Mouse (Mus musculus): ENCODE results near the gene Klk10. TPM values are rescaled to one million over a fixed set of nuclear protein-coding genes. Genes with fewer than 3 reads are reported as not detected.

The Klk10 gene
- total and polyA plus RNA-seq, 3 experiments = not detected

GRCm38 (mm10) chr7:43777423-43777822 is 3.4 kb upstream of the Klk10 start:
- no peaks in the 10 kb centered on the region; the same call in 1 of the 2 replicates for H3K27me3 ChIP-seq (ENCODE audit: insufficient read depth, low read length)
- no peaks in the 10 kb centered on the region for H3K4me1 ChIP-seq (ENCODE audit: insufficient read depth, low read depth, low read length)
- ATAC-seq (ENCODE audit: extremely low read depth, insufficient number of reproducible peaks, low FRiP score, poor library complexity, severe bottlenecking) (no peak), DNase-seq (ENCODE audit: low spot score) (no peak)
- TF ChIP-seq CTCF (IDR thresholded peaks at IDR 0.05; ENCODE audit: low read depth, low read length) (no peak), GATA2 (IDR thresholded peaks at IDR 0.05; ENCODE audit: borderline replicate concordance, low read depth, low read length) (no peak), GATA1 (IDR thresholded peaks at IDR 0.05; ENCODE audit: borderline replicate concordance, low read length) (no peak), POLR2AphosphoS5 (IDR thresholded peaks at IDR 0.05; ENCODE audit: insufficient replicate concordance, low read depth, low read length) (no peak), TAL1 (conservative IDR thresholded peaks at IDR 0.05; ENCODE audit: low read depth, low read length) (no peak)
- H3K36me3 ChIP-seq (replicated peaks) = no peaks in the 10 kb centered on the region
- H3K4me3 ChIP-seq (ENCODE audit: low read depth, low read length) = no peak overlapping the region
- 0 out of 2 replicates have a peak, but pooled peaks cover 7% of the 10 kb centered on the region for H3K9me3 ChIP-seq (replicated peaks)

GRCm38 (mm10) chr7:43778176-43778970 is 2.5 kb upstream of the Klk10 start:
- DNase-seq (ENCODE audit: low spot score) (no peak), ATAC-seq (ENCODE audit: extremely low read depth, insufficient number of reproducible peaks, low FRiP score, poor library complexity, severe bottlenecking) (no peak)
- Histone ChIP-seq H3K9me3 (replicated peaks) (peaks cover 7% of the 10 kb centered on the region), H3K27me3 (ENCODE audit: insufficient read depth, low read length) (no peaks in the 10 kb centered on the region; the same call in 1 of the 2 replicates), H3K36me3 (replicated peaks) (no peaks in the 10 kb centered on the region), H3K4me1 (ENCODE audit: insufficient read depth, low read depth, low read length) (0 out of 2 replicates have a peak, but pooled peaks cover 2% of the 10 kb centered on the region), H3K4me3 (ENCODE audit: low read depth, low read length) (no peak overlapping the region)
- TF ChIP-seq POLR2AphosphoS5 (IDR thresholded peaks at IDR 0.05; ENCODE audit: insufficient replicate concordance, low read depth, low read length) = no peak
- no peak for TF ChIP-seq GATA2 (IDR thresholded peaks at IDR 0.05; ENCODE audit: borderline replicate concordance, low read depth, low read length)
- TF ChIP-seq TAL1 (conservative IDR thresholded peaks at IDR 0.05; ENCODE audit: low read depth, low read length) = no peak
- TF ChIP-seq GATA1 (IDR thresholded peaks at IDR 0.05; ENCODE audit: borderline replicate concordance, low read length) = no peak
- no peak for TF ChIP-seq CTCF (IDR thresholded peaks at IDR 0.05; ENCODE audit: low read depth, low read length)

DNA sequence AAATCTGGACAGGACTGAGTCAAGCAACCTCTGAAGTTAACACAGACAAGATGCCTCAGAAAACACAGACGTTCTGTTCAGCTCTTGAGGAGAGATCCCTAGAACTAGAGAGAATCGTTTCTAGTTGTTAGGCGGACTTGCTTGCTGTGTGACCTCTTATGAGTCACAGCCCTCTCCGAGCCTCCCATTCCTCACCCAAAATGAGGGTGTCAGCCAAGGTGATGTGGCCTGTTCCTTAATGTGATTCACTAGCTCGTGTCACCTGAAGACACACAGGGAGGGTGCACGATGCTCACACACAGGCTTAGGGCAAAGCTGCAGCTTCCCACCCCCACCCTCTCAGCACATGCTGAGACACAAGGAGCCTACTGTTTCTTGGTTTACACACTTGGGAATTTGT is 594 bp upstream of the Klk10 start:
- DNase-seq (ENCODE audit: low spot score) = no peak
- H3K9me3 ChIP-seq (replicated peaks) = peaks cover 10% of the 10 kb centered on the region

GRCm38 (mm10) chr7:43781541-43781940 is 706 bp downstream of the Klk10 start:
- ATAC-seq (ENCODE audit: extremely low read depth, insufficient number of reproducible peaks, low FRiP score, poor library complexity, severe bottlenecking) (no peak), DNase-seq (ENCODE audit: low spot score) (no peak)
- Histone ChIP-seq H3K36me3 (replicated peaks) (no peaks in the 10 kb centered on the region), H3K4me1 (ENCODE audit: insufficient read depth, low read depth, low read length) (0 out of 2 replicates have a peak, but pooled peaks cover 2% of the 10 kb centered on the region), H3K9me3 (replicated peaks) (peaks cover 10% of the 10 kb centered on the region), H3K4me3 (ENCODE audit: low read depth, low read length) (no peak overlapping the region), H3K27me3 (ENCODE audit: insufficient read depth, low read length) (no peaks in the 10 kb centered on the region; the same call in 1 of the 2 replicates)
- TF ChIP-seq CTCF (IDR thresholded peaks at IDR 0.05; ENCODE audit: low read depth, low read length) = no peak
- TF ChIP-seq TAL1 (conservative IDR thresholded peaks at IDR 0.05; ENCODE audit: low read depth, low read length) = no peak
- TF ChIP-seq GATA1 (IDR thresholded peaks at IDR 0.05; ENCODE audit: borderline replicate concordance, low read length) = no peak
- no peak for TF ChIP-seq GATA2 (IDR thresholded peaks at IDR 0.05; ENCODE audit: borderline replicate concordance, low read depth, low read length)
- no peak for TF ChIP-seq POLR2AphosphoS5 (IDR thresholded peaks at IDR 0.05; ENCODE audit: insufficient replicate concordance, low read depth, low read length)

More for the DNA sequence above, 594 bp upstream of the Klk10 start:
- no peaks in the 10 kb centered on the region for H3K36me3 ChIP-seq (replicated peaks)
- 0 out of 2 replicates have a peak, but pooled peaks cover 2% of the 10 kb centered on the region for H3K4me1 ChIP-seq (ENCODE audit: insufficient read depth, low read depth, low read length)
- TF ChIP-seq GATA2 (IDR thresholded peaks at IDR 0.05; ENCODE audit: borderline replicate concordance, low read depth, low read length) (no peak), POLR2AphosphoS5 (IDR thresholded peaks at IDR 0.05; ENCODE audit: insufficient replicate concordance, low read depth, low read length) (no peak), CTCF (IDR thresholded peaks at IDR 0.05; ENCODE audit: low read depth, low read length) (no peak), TAL1 (conservative IDR thresholded peaks at IDR 0.05; ENCODE audit: low read depth, low read length) (no peak), GATA1 (IDR thresholded peaks at IDR 0.05; ENCODE audit: borderline replicate concordance, low read length) (no peak)
- no peak overlapping the region for H3K4me3 ChIP-seq (ENCODE audit: low read depth, low read length)
- no peaks in the 10 kb centered on the region; the same call in 1 of the 2 replicates for H3K27me3 ChIP-seq (ENCODE audit: insufficient read depth, low read length)
- no peak for ATAC-seq (ENCODE audit: extremely low read depth, insufficient number of reproducible peaks, low FRiP score, poor library complexity, severe bottlenecking)

- Histone ChIP-seq H3K27me3 (ENCODE audit: insufficient read depth, low read length) (no peaks in the 10 kb centered on the region; the same call in 1 of the 2 replicates), H3K4me1 (ENCODE audit: insufficient read depth, low read depth, low read length) (0 out of 2 replicates have a peak, but pooled peaks cover 2% of the 10 kb centered on the region), H3K4me3 (ENCODE audit: low read depth, low read length) (no peak overlapping the region), H3K9me3 (replicated peaks) (peaks cover 10% of the 10 kb centered on the region), H3K36me3 (replicated peaks) (no peaks in the 10 kb centered on the region)
- ATAC-seq (ENCODE audit: extremely low read depth, insufficient number of reproducible peaks, low FRiP score, poor library complexity, severe bottlenecking) (no peak), DNase-seq (ENCODE audit: low spot score) (no peak)
- TF ChIP-seq POLR2AphosphoS5 (IDR thresholded peaks at IDR 0.05; ENCODE audit: insufficient replicate concordance, low read depth, low read length) (no peak), GATA1 (IDR thresholded peaks at IDR 0.05; ENCODE audit: borderline replicate concordance, low read length) (no peak), GATA2 (IDR thresholded peaks at IDR 0.05; ENCODE audit: borderline replicate concordance, low read depth, low read length) (no peak), CTCF (IDR thresholded peaks at IDR 0.05; ENCODE audit: low read depth, low read length) (0 out of 2 replicates have a peak, but pooled peaks have one; percentile 18)
Measured at GRCm38 (mm10) chr7:43782275-43783265, 1.7 kb downstream of the Klk10 start.
